Mouse (Mus musculus) CH12.LX (cell line): Measurements from ENCODE around the gene Exph5. TPM values are rescaled to one million over a fixed set of nuclear protein-coding genes. Genes with fewer than 3 reads are reported as not detected.
A peak's percentile ranks its signal among the peaks of the same experiment; 100 is the strongest.

Source experiments
- DNase-seq: peaks from one replicate; pipeline ENCODE4 v3.0.0-alpha.2; 2013; ENCODE audit errors: extremely low read depth
- H3K27ac ChIP-seq: 2 replicates; pipeline ENCODE4 v1.5.1; 2012; ENCODE audit warnings: low read depth, mild to moderate bottlenecking, control low read depth, moderate library complexity; ENCODE audit not compliant: insufficient read depth
- H3K27me3 ChIP-seq: replicated peaks from 2 replicates; pipeline ENCODE3; 2012; ENCODE audit warnings: inconsistent platforms
- H3K36me3 ChIP-seq, 2 experiments: replicated peaks in 1 of 2; 2 replicates each; pipeline versions ENCODE3 to v1.6.1; 2012; ENCODE audit warnings: inconsistent platforms in 1 of 2, low read length in 1 of 2, mild to moderate bottlenecking in 1 of 2, mixed read lengths in 1 of 2, moderate library complexity in 1 of 2; ENCODE audit not compliant: control insufficient read depth in 1 of 2, insufficient read depth in 1 of 2
- H3K4me1 ChIP-seq, 2 experiments: 2 replicates each; pipeline ENCODE4 v1.6.1; 2012; ENCODE audit warnings: inconsistent platforms in 1 of 2, moderate library complexity in 1 of 2; ENCODE audit not compliant: insufficient read depth in 2 of 2, control insufficient read depth in 1 of 2
- H3K4me2 ChIP-seq: 2 replicates; pipeline ENCODE4 v1.6.1; 2012; ENCODE audit warnings: low read depth, mild to moderate bottlenecking, control low read depth; ENCODE audit not compliant: poor library complexity, insufficient read depth, severe bottlenecking
- H3K4me3 ChIP-seq, 3 experiments: fragments of 150-350 bp in 1 of 3; sonication (generic) in 1 of 3; replicated peaks in 1 of 3; 2 replicates each; pipeline versions ENCODE3 to v1.5.1; 2011 to 2012; ENCODE audit warnings: low read depth in 2 of 3, low read length in 2 of 3, mild to moderate bottlenecking in 2 of 3, moderate library complexity in 2 of 3, control low read depth in 1 of 3, improper control_type of control experiment in 1 of 3, inconsistent platforms in 1 of 3, mixed read lengths in 1 of 3; ENCODE audit not compliant: poor library complexity in 1 of 3
- H3K79me2 ChIP-seq: replicated peaks from 2 replicates; pipeline ENCODE4 v1.6.1; 2012; ENCODE audit warnings: mild to moderate bottlenecking, moderate library complexity; ENCODE audit not compliant: control insufficient read depth, poor library complexity, insufficient read depth, severe bottlenecking; ENCODE audit errors: extremely low read depth
- H3K9ac ChIP-seq: 2 replicates; pipeline ENCODE4 v1.6.1; 2012; ENCODE audit warnings: low read depth, mild to moderate bottlenecking, control low read depth, moderate library complexity; ENCODE audit not compliant: insufficient read depth
- H3K9me3 ChIP-seq: replicated peaks from 2 replicates; pipeline ENCODE3; 2012; ENCODE audit warnings: low read length, inconsistent platforms, mixed read lengths
- CHD1 ChIP-seq: IDR thresholded peaks from 2 replicates; pipeline ENCODE4 v1.6.1; 2012; ENCODE audit warnings: low read depth, low read length, improper control_type of control experiment, inconsistent platforms
- CTCF ChIP-seq, 2 experiments: IDR thresholded peaks in 1 of 2; conservative IDR thresholded peaks in 1 of 2; 2 replicates each; pipeline ENCODE4 v1.5.1; 2011 to 2012; ENCODE audit warnings: low read depth in 2 of 2, low read length in 2 of 2, improper control_type of control experiment in 1 of 2, inconsistent platforms in 1 of 2, mild to moderate bottlenecking in 1 of 2, moderate library complexity in 1 of 2
- E2F4 ChIP-seq: IDR thresholded peaks from 2 replicates; pipeline ENCODE4 v1.6.1; 2011; ENCODE audit warnings: low read depth, low read length, improper control_type of control experiment; ENCODE audit not compliant: insufficient replicate concordance
- ETS1 ChIP-seq: conservative IDR thresholded peaks from 2 replicates; pipeline ENCODE4 v1.6.1; 2012; ENCODE audit warnings: low read depth, mild to moderate bottlenecking, inconsistent platforms, low read length, improper control_type of control experiment, moderate library complexity
- GABPA ChIP-seq: IDR thresholded peaks from 2 replicates; pipeline ENCODE4 v1.6.1; 2012; ENCODE audit warnings: low read depth, low read length, improper control_type of control experiment, inconsistent platforms; ENCODE audit not compliant: insufficient replicate concordance
- HCFC1 ChIP-seq: IDR thresholded peaks from 2 replicates; pipeline ENCODE4 v1.6.1; 2012; ENCODE audit warnings: low read depth, mild to moderate bottlenecking, inconsistent platforms, low read length, improper control_type of control experiment
- IRF4 ChIP-seq: IDR thresholded peaks from 2 replicates; pipeline ENCODE4 v1.6.1; 2014; ENCODE audit warnings: low read depth, mild to moderate bottlenecking, inconsistent platforms, low read length, improper control_type of control experiment
- JUN ChIP-seq: IDR thresholded peaks from 2 replicates; pipeline ENCODE4 v1.6.1; 2011; ENCODE audit warnings: low read depth, mild to moderate bottlenecking, low read length, improper control_type of control experiment, moderate library complexity; ENCODE audit not compliant: insufficient read depth
- JUND ChIP-seq: conservative IDR thresholded peaks from 2 replicates; pipeline ENCODE4 v1.6.1; 2011; ENCODE audit warnings: low read depth, low read length, improper control_type of control experiment
- MAFK ChIP-seq: IDR thresholded peaks from 2 replicates; pipeline ENCODE4 v1.6.1; 2011; ENCODE audit warnings: low read length, improper control_type of control experiment; ENCODE audit not compliant: insufficient replicate concordance
- MAZ ChIP-seq: IDR thresholded peaks from 2 replicates; pipeline ENCODE4 v1.6.1; 2012; ENCODE audit warnings: low read depth, mild to moderate bottlenecking, inconsistent platforms, low read length, improper control_type of control experiment, moderate library complexity
- MEF2A ChIP-seq: IDR thresholded peaks from 2 replicates; pipeline ENCODE4 v1.6.1; 2014; ENCODE audit warnings: low read depth, mild to moderate bottlenecking, inconsistent platforms, low read length, improper control_type of control experiment, borderline replicate concordance
- MXI1 ChIP-seq: IDR thresholded peaks from 2 replicates; pipeline ENCODE4 v1.6.1; 2011; ENCODE audit warnings: mild to moderate bottlenecking, low read depth, low read length, improper control_type of control experiment
- NELFE ChIP-seq: IDR thresholded peaks from 2 replicates; pipeline ENCODE4 v1.6.1; 2011; ENCODE audit warnings: low read depth, low read length, improper control_type of control experiment
- NRF1 ChIP-seq: IDR thresholded peaks from 2 replicates; pipeline ENCODE4 v1.6.1; 2014; ENCODE audit warnings: low read depth, mild to moderate bottlenecking, inconsistent platforms, low read length, improper control_type of control experiment, moderate library complexity
- POLR2A ChIP-seq: IDR thresholded peaks from 2 replicates; pipeline ENCODE4 v1.6.1; 2011; ENCODE audit warnings: low read depth, mild to moderate bottlenecking, improper control_type of control experiment, low read length
- POLR2AphosphoS2 ChIP-seq: IDR thresholded peaks from 2 replicates; pipeline ENCODE4 v1.6.1; 2011; ENCODE audit warnings: low read depth, low read length, improper control_type of control experiment
- RAD21 ChIP-seq: IDR thresholded peaks from 2 replicates; pipeline ENCODE4 v1.6.1; 2011; ENCODE audit warnings: low read depth, mild to moderate bottlenecking, low read length, improper control_type of control experiment, moderate library complexity
- RCOR1 ChIP-seq: conservative IDR thresholded peaks from 2 replicates; pipeline ENCODE4 v1.6.1; 2012; ENCODE audit warnings: low read depth, mild to moderate bottlenecking, inconsistent platforms, low read length, improper control_type of control experiment
- SIN3A ChIP-seq: IDR thresholded peaks from 2 replicates; pipeline ENCODE4 v1.6.1; 2012; ENCODE audit warnings: low read length, improper control_type of control experiment, inconsistent platforms
- SMC3 ChIP-seq: IDR thresholded peaks from 2 replicates; pipeline ENCODE4 v1.6.1; 2011; ENCODE audit warnings: low read depth, low read length, improper control_type of control experiment
- TBP ChIP-seq: conservative IDR thresholded peaks from 2 replicates; pipeline ENCODE4 v1.6.1; 2011; ENCODE audit warnings: low read depth, low read length, improper control_type of control experiment
- USF1 ChIP-seq: IDR thresholded peaks from 2 replicates; pipeline ENCODE4 v1.6.1; 2014; ENCODE audit warnings: low read depth, mild to moderate bottlenecking, inconsistent platforms, low read length, improper control_type of control experiment
- ZC3H11A ChIP-seq: IDR thresholded peaks from 2 replicates; pipeline ENCODE4 v1.6.1; 2012; ENCODE audit warnings: low read depth, mild to moderate bottlenecking, inconsistent platforms, low read length, improper control_type of control experiment
- ZMIZ1 ChIP-seq: IDR thresholded peaks from 2 replicates; pipeline ENCODE4 v1.6.1; 2012; ENCODE audit warnings: low read depth, mild to moderate bottlenecking, inconsistent platforms, low read length, improper control_type of control experiment
- dilution Hi-C: fragments of 300-500 bp; cut with MboI; formaldehyde crosslinking; loops from 2 replicates; pipeline ENCODE4 v1.14.3; 2020; ENCODE audit warnings: low sequenced_read_pairs; ENCODE audit not compliant: extremely low pct_unique_long_range_greater_than_20kb, extremely low pct_ligation_motif_present
- in situ Hi-C: fragments of 300-500 bp; cut with MboI; formaldehyde crosslinking; loops from 3 replicates; pipeline ENCODE4 v1.14.3; 2019; ENCODE audit warnings: low sequenced_read_pairs, low pct_ligation_motif_present, low pct_unique_long_range_greater_than_20kb, mixed read lengths
- polyA plus RNA-seq: library from polyadenylated mRNA; unstranded; fragments of >175 nt; gene quantifications from 2 replicates; pipeline ENCODE4 v1.2.1, GENCODE M21; 2012; ENCODE audit warnings: low read depth; ENCODE audit not compliant: insufficient read length
- total RNA-seq, 2 experiments: library from RNA; depleted of rRNA; stranded (reverse); fragments of 300-350 nt in 1 of 2; fragments of >200 nt in 1 of 2; gene quantifications; 2 replicates each; pipeline ENCODE4 v1.2.3; 2012 to 2014

Gene Exph5
- total and polyA plus RNA-seq, 3 experiments, result 0.04 TPM; not detected in 2

- H3K9me3 ChIP-seq, result no peaks in the 10 kb centered on the region
- H3K4me3 ChIP-seq, result no peak overlapping the region
- H3K4me1 ChIP-seq, result peaks cover 6 to 14% of the 10 kb centered on the region in 2 experiments; a peak in 3 of 4 replicates
- H3K4me2 ChIP-seq, result no peak overlapping the region
- no peaks in the 10 kb centered on the region for H3K36me3 ChIP-seq
- H3K27ac ChIP-seq, result no peak overlapping the region
- TF ChIP-seq CTCF (conservative IDR thresholded peaks at IDR 0.05 in 1 of 2, IDR thresholded peaks at IDR 0.05 in 1 of 2; ENCODE audit: low read depth in 2 of 2, low read length in 2 of 2) (no peak), CHD1 (no peak), NRF1 (no peak), JUN (no peak), POLR2AphosphoS2 (no peak), SMC3 (no peak), ZMIZ1 (no peak), MXI1 (no peak), HCFC1 (no peak), MAFK (no peak), SIN3A (no peak), IRF4 (no peak)
- DNase-seq, result no peak
- dilution Hi-C loops (no loop called here), in situ Hi-C loops (no loop called here)
- no peaks in the 10 kb centered on the region for H3K27me3 ChIP-seq
- no peak overlapping the region for H3K9ac ChIP-seq
- H3K79me2 ChIP-seq, result no peaks in the 10 kb centered on the region
Observed at GRCm38 (mm10) chr9:53384873-53385272, 83.4 kb downstream of the Exph5 start.

- 0 out of 2 replicates have a peak overlapping the region, but pooled peaks have one; percentile 7 for H3K4me2 ChIP-seq
- dilution Hi-C loops, result no loop called here
- DNase-seq, result no peak
- H3K4me3 ChIP-seq, result no peak overlapping the region
- H3K79me2 ChIP-seq, result no peaks in the 10 kb centered on the region
- H3K27me3 ChIP-seq, result no peaks in the 10 kb centered on the region
- H3K36me3 ChIP-seq, result no peaks in the 10 kb centered on the region
- H3K4me1 ChIP-seq, result peaks cover 6 to 27% of the 10 kb centered on the region in 2 experiments; a peak in 3 of 4 replicates
- no peak for TF ChIP-seq JUN
- TF ChIP-seq RCOR1, result no peak
- TF ChIP-seq CTCF (conservative IDR thresholded peaks at IDR 0.05 in 1 of 2, IDR thresholded peaks at IDR 0.05 in 1 of 2; ENCODE audit: low read depth in 2 of 2, low read length in 2 of 2), result no peak
- no peak for TF ChIP-seq RAD21
- TF ChIP-seq NRF1, result no peak
- TF ChIP-seq ZC3H11A, result no peak
- TF ChIP-seq MAZ, result no peak
- no peak for TF ChIP-seq HCFC1
- TF ChIP-seq MEF2A, result no peak
- TF ChIP-seq SMC3, result no peak
- no peak for TF ChIP-seq ETS1
- no peak for TF ChIP-seq TBP
- TF ChIP-seq GABPA, result no peak
- TF ChIP-seq JUND, result no peak
- TF ChIP-seq POLR2A, result no peak
- no peak for TF ChIP-seq E2F4
- TF ChIP-seq NELFE, result no peak
- no peak for TF ChIP-seq USF1
- TF ChIP-seq, all 38 proteins: peak for 0
- H3K27ac ChIP-seq, result no peak overlapping the region
- H3K9ac ChIP-seq, result no peak overlapping the region
- in situ Hi-C loops, result no loop called here
- H3K9me3 ChIP-seq, result no peaks in the 10 kb centered on the region
Observed at GRCm38 (mm10) chr9:53387431-53387830, 86.0 kb downstream of the Exph5 start.
